Mouse (Mus musculus): Measurements from ENCODE around the gene Parm1.

DNA sequence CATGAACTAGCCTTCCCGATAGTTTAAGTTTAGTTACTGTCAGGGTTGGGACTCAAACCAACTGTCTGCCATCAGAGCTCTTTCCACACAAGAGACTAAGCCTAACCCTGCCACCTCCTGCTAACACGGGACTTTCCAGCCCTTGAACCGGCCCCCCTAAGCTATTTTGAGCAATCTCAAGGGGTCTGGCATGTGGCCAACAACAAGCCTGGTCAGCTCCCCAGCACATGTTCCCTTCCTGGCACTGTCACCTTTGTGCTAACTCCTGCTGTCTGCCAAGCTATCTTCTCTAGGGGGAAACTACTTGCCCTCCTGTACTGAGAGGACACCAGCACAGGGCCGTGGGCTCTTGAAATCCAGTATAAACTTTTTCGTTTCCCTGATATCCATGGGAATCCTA is 112.1 kb downstream of the Parm1 start:
- TF ChIP-seq MAX (IDR thresholded peaks at IDR 0.05) (no peak), FOSL1 (IDR thresholded peaks at IDR 0.05; ENCODE audit: insufficient read depth, low read length, poor library complexity, severe bottlenecking) (no peak), CEBPB (IDR thresholded peaks at IDR 0.05; ENCODE audit: low read depth) (no peak), CTCF (IDR thresholded peaks at IDR 0.05; ENCODE audit: control insufficient read depth, insufficient read depth, insufficient read length) (no peak)

Data from C2C12 (cell line).